Mouse (Mus musculus) monocyte, adult 2 months (primary cell): ENCODE data around the gene Ppp1r14b.
A peak's percentile ranks its signal among the peaks of the same experiment; 100 is the strongest.

Source experiments
- DNase-seq, 2 experiments: peaks; one replicate each; pipeline ENCODE4 v3.0.0; 2022; ENCODE audit warnings: low spot score in 2 of 2, low read depth in 1 of 2

Ppp1r14b gene

GRCm38 (mm10) chr19:6993011-6993770, 18.4 kb downstream of the Ppp1r14b start:
- no peak for DNase-seq

GRCm38 (mm10) chr19:6994002-6994401, 19.2 kb downstream of the Ppp1r14b start:
- DNase-seq = no peak

GRCm38 (mm10) chr19:6994489-6994888, 19.7 kb downstream of the Ppp1r14b start:
- DNase-seq = no peak

- DNase-seq = no peak
Measured at GRCm38 (mm10) chr19:6995255-6995991, 20.7 kb downstream of the Ppp1r14b start.

- peak in 1 of 2 experiments; percentile 50 for DNase-seq
Measured at GRCm38 (mm10) chr19:6996006-6996405, 21.2 kb downstream of the Ppp1r14b start, which contains the start of the genes Nudt22 and Trpt1. Gene Nudt22 (minus strand): TSS chr19:6996117. Gene Trpt1 (plus strand): TSS chr19:6996131.

- DNase-seq = no peak
Measured at GRCm38 (mm10) chr19:6997721-6998290, 23.0 kb downstream of the Ppp1r14b start.

- DNase-seq = no peak
Measured at GRCm38 (mm10) chr19:6999360-7000063, 24.7 kb downstream of the Ppp1r14b start.

GRCm38 (mm10) chr19:7006892-7007593, 32.3 kb downstream of the Ppp1r14b start:
- DNase-seq = no peak

- DNase-seq = no peak
Measured at GRCm38 (mm10) chr19:7012426-7012825, 37.7 kb downstream of the Ppp1r14b start.

GRCm38 (mm10) chr19:7013984-7014383, 39.2 kb downstream of the Ppp1r14b start:
- DNase-seq = no peak

GRCm38 (mm10) chr19:7014481-7015135, 39.8 kb downstream of the Ppp1r14b start:
- DNase-seq = no peak

GRCm38 (mm10) chr19:7017541-7018457, 43.0 kb downstream of the Ppp1r14b start:
- peak; percentile 41 to 58 for DNase-seq

- peak in 1 of 2 experiments; percentile 29 for DNase-seq
Measured at GRCm38 (mm10) chr19:7018546-7018945, 43.8 kb downstream of the Ppp1r14b start.

GRCm38 (mm10) chr19:7019191-7019590, 44.4 kb downstream of the Ppp1r14b start, which contains the start of gene Fermt3:
Gene Fermt3 (minus strand): TSS chr19:7019469.
- peak; percentile 48 to 72 for DNase-seq

- DNase-seq = peak in 1 of 2 experiments; percentile 42
Measured at GRCm38 (mm10) chr19:7020224-7020641, 45.5 kb downstream of the Ppp1r14b start.
